Mouse (Mus musculus): ENCODE results near the gene Etnk1.

DNA sequence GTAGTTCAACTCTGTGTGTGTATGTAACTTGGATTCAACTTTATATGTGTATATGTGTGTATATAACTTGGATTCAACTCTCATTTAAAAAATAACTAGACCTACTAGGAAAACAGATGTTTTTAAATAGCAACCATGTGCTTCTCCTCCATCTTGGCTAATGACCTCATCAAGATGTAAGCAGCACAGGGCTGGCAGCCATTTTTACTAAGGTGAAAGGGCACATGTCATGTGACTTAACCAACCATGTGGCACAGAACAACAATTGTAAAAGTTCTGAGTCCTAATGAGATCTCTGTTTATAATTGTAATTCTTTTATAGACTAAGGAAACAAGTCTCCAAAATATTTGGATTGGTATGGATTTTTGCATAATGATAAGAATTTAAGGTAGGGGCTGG lies 41.3 kb upstream of the Etnk1 start:
- no peak for TF ChIP-seq EP300 (IDR thresholded peaks at IDR 0.05; ENCODE audit: low read depth)
- no peak for TF ChIP-seq CTCF (IDR thresholded peaks at IDR 0.05; ENCODE audit: low read depth)
